Mouse (Mus musculus): ENCODE data around the gene Mettl27. TPM values are rescaled to one million over a fixed set of nuclear protein-coding genes. Genes with fewer than 3 reads are reported as not detected.
"Not testable (repeated sequence)": the region's sequence is repeated elsewhere in the genome, so short reads cannot be mapped to it uniquely, and the experiment has no call there.

The Mettl27 gene
- polyA plus RNA-seq, 1 experiment from 2014 or later, result 19.9 TPM

DNA sequence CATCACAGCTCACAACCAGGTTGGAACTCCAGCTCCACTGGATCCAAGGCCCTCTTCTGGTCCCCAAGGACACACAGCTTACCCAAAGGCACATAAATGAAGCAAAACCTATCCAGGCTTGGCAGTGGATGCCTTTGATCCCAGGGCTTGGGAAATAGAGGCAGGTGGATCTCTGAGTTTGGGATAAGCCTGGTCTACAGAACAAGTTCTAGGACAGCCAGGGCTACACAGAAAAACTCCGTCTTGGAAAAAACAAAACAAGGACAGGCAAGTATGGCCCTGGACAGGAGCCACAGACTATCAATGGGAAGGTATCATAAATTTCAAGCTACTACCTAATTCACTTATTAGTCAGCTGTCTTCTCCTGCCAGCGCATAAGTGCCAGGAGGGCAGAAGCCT lies 29.4 kb downstream of the Mettl27 start:
- Histone ChIP-seq H3K4me1 (peaks cover 15% of the 10 kb centered on the region), H3K4me3 (no peak overlapping the region), H3K9me3 (no peaks in the 10 kb centered on the region), H3K4me2 (replicated peaks) (no peak overlapping the region), H3K9ac (no peak overlapping the region), H3K27me3 (no peaks in the 10 kb centered on the region), H3K27ac (no peak overlapping the region), H3K36me3 (no peaks in the 10 kb centered on the region)
- WGBS, result 93% methylated on average over 2 of the region's 2 CpGs
- no peak for ATAC-seq (ENCODE audit: low FRiP score, low read depth)

DNA sequence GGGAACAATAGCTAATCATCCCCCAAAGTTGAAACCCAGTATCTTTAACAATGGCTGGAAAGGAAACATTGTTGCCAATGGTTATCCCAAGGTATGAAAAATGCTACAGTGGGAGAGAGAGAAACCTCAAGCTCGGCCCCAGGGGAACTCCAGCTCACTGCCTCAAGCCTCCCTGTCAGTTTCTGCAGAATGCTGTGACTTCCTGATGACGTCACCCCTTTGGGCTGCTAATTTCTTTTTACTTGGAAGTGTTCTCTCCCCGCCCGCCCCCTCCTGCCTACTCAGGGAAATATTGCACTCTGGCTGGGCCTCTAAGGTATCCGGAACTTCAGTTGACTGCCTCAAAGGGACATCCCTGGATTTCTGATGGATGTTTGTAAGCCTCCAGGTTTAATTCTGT lies 31.4 kb downstream of the Mettl27 start:
- Histone ChIP-seq H3K36me3 (no peaks in the 10 kb centered on the region), H3K4me2 (replicated peaks) (no peak overlapping the region), H3K9ac (no peak overlapping the region), H3K27ac (no peak overlapping the region), H3K27me3 (0 out of 2 replicates have a peak, but pooled peaks cover 3% of the 10 kb centered on the region), H3K9me3 (no peaks in the 10 kb centered on the region), H3K4me3 (no peak overlapping the region), H3K4me1 (peaks cover 15% of the 10 kb centered on the region)
- ATAC-seq (ENCODE audit: low FRiP score, low read depth), result no peak
- WGBS, result 19% methylated on average over 5 of the region's 5 CpGs

DNA sequence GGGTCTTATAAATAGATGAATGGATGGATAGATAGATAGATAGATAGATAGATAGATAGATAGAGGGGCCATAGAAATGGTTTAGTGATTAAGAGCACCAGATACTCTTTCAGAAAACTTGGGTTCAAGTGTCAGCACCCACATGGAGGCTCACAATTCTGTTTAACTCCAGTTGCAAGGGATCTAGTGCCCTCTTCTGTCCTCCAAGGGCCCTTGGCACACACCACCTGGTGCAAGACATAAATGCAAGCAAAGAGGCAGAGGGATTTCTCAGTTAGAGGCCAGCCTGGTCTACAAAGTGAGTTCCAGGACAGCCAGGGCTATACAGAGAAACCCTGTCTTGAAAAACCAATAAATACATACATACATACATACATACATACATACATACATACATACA lies 32.5 kb downstream of the Mettl27 start:
- not testable (repeated sequence) for ATAC-seq (ENCODE audit: low FRiP score, low read depth); H3K9me3 ChIP-seq; H3K4me2 ChIP-seq (replicated peaks)

DNA sequence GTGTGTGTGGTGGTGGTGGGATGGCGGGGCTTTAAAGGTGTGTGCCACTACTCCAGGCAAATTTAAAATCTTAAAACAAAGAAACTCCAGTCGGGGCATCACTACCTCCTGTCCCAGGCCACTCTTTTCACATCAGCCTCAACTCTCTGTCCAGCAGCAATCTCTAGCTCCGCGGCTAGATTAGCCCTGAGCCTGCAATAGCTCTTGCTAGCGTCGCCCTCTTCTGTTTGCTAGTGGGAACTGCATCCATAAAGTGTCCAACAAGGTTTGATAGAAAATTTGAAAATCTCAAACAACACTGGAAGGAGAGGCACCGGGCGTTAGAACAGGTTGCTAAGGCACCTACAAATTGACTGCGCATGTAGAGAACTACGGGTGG lies 33.3 kb downstream of the Mettl27 start:
- Histone ChIP-seq H3K4me3 (peak overlapping the region; percentile 33), H3K36me3 (no peaks in the 10 kb centered on the region), H3K27me3 (0 out of 2 replicates have a peak, but pooled peaks cover 3% of the 10 kb centered on the region), H3K4me2 (replicated peaks) (peak overlapping the region; percentile 64), H3K4me1 (peaks cover 15% of the 10 kb centered on the region), H3K27ac (no peak overlapping the region), H3K9me3 (no peaks in the 10 kb centered on the region), H3K9ac (peak overlapping the region; percentile 40; the same call in 1 of the 2 replicates)
- no peak for ATAC-seq (ENCODE audit: low FRiP score, low read depth)
- 5% methylated on average over 10 of the region's 10 CpGs for WGBS

More for the DNA sequence above, 32.5 kb downstream of the Mettl27 start:
- not testable (repeated sequence) for H3K4me3 ChIP-seq, H3K27ac ChIP-seq, H3K27me3 ChIP-seq, H3K36me3 ChIP-seq, H3K9ac ChIP-seq
- peaks cover 15% of the 10 kb centered on the region for H3K4me1 ChIP-seq

DNA sequence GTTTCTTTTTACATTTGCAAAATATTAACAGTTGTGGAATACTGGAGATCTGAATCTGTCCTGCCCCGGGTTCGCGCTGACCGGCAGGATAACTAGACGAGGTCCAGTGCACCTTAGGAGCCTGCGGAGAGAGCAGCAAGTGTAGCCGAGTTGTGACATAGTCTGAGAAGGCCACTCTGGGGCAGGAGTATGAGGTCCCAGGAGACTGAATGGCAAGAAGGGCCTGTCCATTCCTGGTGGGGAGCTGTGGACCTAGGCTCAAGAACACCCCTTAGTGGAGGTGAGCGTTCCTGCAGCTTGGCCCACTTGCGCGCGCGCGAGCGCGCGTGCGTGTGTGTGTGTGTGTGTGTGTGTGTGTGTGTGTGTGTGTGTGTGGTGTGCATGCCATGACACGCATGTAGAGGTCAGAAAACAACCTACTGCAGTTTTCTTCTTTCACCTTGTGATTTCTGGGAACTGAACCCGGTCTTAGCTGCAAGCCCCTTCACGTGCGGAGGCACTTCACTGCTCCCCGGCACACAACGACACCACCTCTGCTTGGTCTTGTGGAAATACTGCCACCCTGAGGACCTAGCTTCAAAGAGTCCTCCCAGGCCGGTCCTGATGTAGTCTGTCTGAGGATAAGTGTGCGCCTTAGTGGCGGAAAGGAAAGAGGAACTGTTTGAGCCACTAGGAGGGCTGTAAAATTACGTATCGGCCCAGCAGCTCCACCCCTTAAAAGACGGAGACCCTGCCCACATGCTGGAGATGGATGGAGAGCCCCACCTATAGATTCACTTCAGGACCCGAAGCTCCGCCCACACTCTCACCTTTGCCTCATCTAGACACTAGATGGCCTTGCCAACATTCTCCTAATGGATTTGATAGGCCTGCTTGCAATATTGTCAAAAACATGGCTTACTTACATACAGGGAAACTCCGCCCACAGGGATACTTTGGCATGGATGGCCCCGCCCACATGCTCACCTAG lies 34.0 kb downstream of the Mettl27 start:
- Histone ChIP-seq H3K9ac (peak overlapping the region; percentile 40; the same call in 1 of the 2 replicates), H3K4me3 (peak overlapping the region; percentile 33), H3K4me2 (replicated peaks) (peak overlapping the region; percentile 64), H3K27me3 (0 out of 2 replicates have a peak, but pooled peaks cover 3% of the 10 kb centered on the region), H3K4me1 (peaks cover 15% of the 10 kb centered on the region), H3K9me3 (no peaks in the 10 kb centered on the region), H3K36me3 (no peaks in the 10 kb centered on the region), H3K27ac (no peak overlapping the region)
- ATAC-seq (ENCODE audit: low FRiP score, low read depth), result peak; percentile 68; the same call in 1 of the 2 replicates
- 4% methylated on average over 32 of the region's 33 CpGs for WGBS

DNA sequence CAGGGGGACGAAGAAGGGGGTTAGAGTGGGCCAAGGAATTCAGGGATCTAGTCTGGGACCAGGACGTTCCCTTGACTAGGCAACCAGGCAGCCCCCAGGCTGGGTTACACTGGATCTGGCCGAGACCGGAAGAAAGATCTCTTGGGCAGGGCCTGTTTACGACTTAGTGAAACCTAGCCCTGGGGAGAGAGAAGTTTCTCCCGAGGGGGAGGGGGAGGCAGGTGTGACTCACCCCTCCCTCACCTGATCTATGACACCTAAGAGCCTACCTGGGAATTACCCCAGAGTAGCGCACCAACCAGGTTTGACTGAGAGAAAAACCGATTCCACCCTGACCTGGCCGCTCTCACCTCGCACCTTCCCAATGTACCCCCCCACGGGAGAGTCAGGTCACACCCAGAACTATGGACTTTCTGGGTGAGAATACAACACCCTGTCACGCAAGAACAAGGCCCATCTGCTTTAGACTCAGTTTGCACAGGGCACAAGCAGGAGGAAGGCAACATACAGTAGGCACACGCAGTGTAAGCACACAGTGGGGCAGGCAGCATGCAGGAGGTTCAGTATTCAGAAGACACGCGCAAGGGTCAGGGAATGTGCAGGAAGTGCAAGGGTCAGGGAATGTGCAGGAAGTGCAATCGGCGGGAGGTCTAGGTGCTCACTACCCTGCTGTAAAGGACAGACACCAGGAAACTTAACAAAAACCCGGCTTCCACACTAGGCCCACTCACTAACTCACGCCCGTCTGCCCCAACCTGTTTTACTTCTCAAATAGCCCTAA lies 35.2 kb downstream of the Mettl27 start:
- Histone ChIP-seq H3K9me3 (no peaks in the 10 kb centered on the region), H3K36me3 (no peaks in the 10 kb centered on the region), H3K9ac (no peak overlapping the region), H3K27ac (no peak overlapping the region), H3K4me2 (replicated peaks) (no peak overlapping the region), H3K4me1 (peaks cover 15% of the 10 kb centered on the region), H3K27me3 (0 out of 2 replicates have a peak, but pooled peaks cover 3% of the 10 kb centered on the region), H3K4me3 (no peak overlapping the region)
- no peak for ATAC-seq (ENCODE audit: low FRiP score, low read depth)
- WGBS, result 55% methylated on average over 20 of the region's 20 CpGs

DNA sequence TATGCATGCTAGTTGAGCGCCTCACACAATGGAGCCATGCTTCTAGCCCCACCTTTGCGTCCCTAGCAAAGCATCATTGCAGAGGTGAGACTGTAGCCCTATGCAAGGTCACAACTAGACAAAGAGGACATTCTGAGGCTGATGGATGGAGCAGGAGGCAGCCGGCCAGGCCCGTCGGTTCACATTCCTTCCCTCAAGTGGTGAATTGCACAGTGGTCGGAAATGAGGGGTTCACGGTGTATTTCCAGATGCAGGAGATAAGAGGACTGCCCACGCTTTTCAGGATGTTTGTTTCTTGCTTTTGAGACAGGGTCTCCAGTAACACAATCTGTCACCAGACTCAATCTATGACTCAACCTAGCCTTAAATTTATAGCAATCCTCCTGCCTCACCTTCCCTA lies 38.5 kb downstream of the Mettl27 start:
- no peak overlapping the region for H3K4me3 ChIP-seq
- no peak overlapping the region for H3K27ac ChIP-seq
- H3K27me3 ChIP-seq, result 0 out of 2 replicates have a peak, but pooled peaks cover 3% of the 10 kb centered on the region
- ATAC-seq (ENCODE audit: low FRiP score, low read depth), result no peak
- no peaks in the 10 kb centered on the region for H3K9me3 ChIP-seq
- no peaks in the 10 kb centered on the region for H3K36me3 ChIP-seq
- peaks cover 9% of the 10 kb centered on the region for H3K4me1 ChIP-seq
- WGBS, result 67% methylated on average over 8 of the region's 8 CpGs
- no peak overlapping the region for H3K4me2 ChIP-seq (replicated peaks)
- no peak overlapping the region for H3K9ac ChIP-seq

DNA sequence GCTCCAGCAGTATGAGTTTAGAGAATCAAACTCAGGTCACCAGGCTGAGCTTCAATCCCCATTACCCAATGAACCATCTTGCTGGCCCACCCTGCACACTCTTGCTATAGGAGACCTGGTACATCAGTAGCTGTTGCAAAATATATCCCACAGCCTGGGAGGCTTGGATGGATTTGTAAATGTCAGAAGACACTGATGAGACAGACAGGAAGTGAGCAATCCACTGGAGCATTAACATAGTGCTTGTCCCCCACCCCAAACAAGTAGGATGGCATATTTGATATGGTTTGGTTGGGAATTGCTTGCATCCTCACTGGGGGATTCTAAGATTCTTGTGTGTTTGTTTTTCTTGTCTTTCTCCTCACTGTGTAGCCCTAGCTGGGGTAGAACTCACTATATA lies 40.9 kb downstream of the Mettl27 start:
- no peaks in the 10 kb centered on the region for H3K27me3 ChIP-seq
- no peaks in the 10 kb centered on the region for H3K36me3 ChIP-seq
- no peak overlapping the region for H3K9ac ChIP-seq
- ATAC-seq (ENCODE audit: low FRiP score, low read depth), result no peak
- H3K27ac ChIP-seq, result no peak overlapping the region
- H3K4me1 ChIP-seq, result no peaks in the 10 kb centered on the region
- H3K9me3 ChIP-seq, result no peaks in the 10 kb centered on the region
- H3K4me2 ChIP-seq (replicated peaks), result no peak overlapping the region
- H3K4me3 ChIP-seq, result no peak overlapping the region

DNA sequence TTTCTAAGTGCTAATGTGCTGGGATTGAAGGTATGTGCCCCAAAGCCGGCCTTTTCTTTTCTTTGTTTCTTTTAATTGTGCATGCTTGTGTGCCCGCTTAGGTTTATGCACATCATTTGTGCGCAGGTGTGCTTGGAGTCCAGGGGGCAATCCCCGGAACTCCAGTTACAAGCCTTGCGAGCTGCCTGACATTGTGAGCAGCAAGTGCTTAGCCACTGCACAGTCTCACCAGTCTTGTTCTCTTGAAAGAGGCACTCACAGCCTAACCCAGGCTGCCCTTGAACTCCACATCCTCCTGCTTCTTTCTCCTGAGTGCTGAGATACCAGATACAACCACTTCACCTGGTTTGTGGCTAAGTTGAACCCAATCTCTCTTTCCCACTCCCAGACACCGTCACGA lies 41.4 kb downstream of the Mettl27 start:
- Histone ChIP-seq H3K9me3 (no peaks in the 10 kb centered on the region), H3K27me3 (no peaks in the 10 kb centered on the region), H3K36me3 (no peaks in the 10 kb centered on the region), H3K27ac (no peak overlapping the region), H3K4me2 (replicated peaks) (no peak overlapping the region), H3K4me3 (no peak overlapping the region), H3K4me1 (no peaks in the 10 kb centered on the region), H3K9ac (no peak overlapping the region)
- WGBS, result 89% methylated on average over 7 of the region's 7 CpGs
- no peak for ATAC-seq (ENCODE audit: low FRiP score, low read depth)

DNA sequence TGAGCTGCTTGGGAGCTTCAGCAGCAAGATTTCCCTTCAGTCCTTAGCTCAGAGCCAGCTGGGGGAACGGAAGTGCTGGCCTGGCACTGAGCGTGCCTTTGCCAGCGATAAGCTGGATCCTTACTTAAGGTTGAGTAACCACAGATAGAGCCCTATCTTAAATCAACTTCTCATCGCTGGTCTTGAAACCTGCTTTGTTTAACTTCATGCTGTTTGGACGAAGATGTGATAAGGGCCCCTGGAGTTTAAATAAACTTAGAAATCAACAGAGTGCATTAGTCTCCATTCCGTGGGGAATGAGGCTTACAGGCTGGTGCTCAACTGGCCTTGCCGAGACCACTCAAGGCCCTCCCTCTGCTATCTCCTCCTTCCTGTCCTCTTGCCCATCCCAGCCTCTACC lies 42.1 kb downstream of the Mettl27 start:
- Histone ChIP-seq H3K27ac (no peak overlapping the region), H3K4me2 (replicated peaks) (no peak overlapping the region), H3K4me3 (no peak overlapping the region), H3K36me3 (no peaks in the 10 kb centered on the region), H3K9me3 (no peaks in the 10 kb centered on the region), H3K9ac (no peak overlapping the region), H3K4me1 (no peaks in the 10 kb centered on the region), H3K27me3 (no peaks in the 10 kb centered on the region)
- 76% methylated on average over 7 of the region's 7 CpGs for WGBS
- ATAC-seq (ENCODE audit: low FRiP score, low read depth), result no peak

DNA sequence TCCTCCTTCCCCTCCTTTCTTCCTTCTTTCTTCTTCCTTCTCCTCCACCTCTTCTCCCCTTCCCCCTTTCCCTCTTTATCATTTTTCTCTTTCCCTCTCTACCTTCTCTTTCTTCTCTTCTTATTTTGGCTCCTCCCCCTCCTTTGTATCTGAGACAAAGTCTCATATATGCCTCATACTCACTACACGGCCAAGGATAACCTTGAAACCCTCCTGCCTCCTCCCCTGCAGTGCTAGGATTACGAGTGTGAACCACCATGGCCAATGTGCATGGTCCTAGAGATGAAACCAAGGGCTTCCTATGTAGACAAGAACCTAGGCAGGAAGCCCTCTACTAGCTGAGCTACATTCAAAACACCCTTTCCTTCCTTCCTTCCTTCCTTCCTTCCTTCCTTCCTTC lies 42.8 kb downstream of the Mettl27 start:
- no peak overlapping the region for H3K4me3 ChIP-seq
- no peaks in the 10 kb centered on the region for H3K9me3 ChIP-seq
- no peaks in the 10 kb centered on the region for H3K36me3 ChIP-seq
- H3K27me3 ChIP-seq, result no peaks in the 10 kb centered on the region
- H3K9ac ChIP-seq, result no peak overlapping the region
- ATAC-seq (ENCODE audit: low FRiP score, low read depth), result no peak
- 58% methylated on average over 2 of the region's 2 CpGs for WGBS
- no peak overlapping the region for H3K4me2 ChIP-seq (replicated peaks)
- H3K27ac ChIP-seq, result no peak overlapping the region
- no peaks in the 10 kb centered on the region for H3K4me1 ChIP-seq

DNA sequence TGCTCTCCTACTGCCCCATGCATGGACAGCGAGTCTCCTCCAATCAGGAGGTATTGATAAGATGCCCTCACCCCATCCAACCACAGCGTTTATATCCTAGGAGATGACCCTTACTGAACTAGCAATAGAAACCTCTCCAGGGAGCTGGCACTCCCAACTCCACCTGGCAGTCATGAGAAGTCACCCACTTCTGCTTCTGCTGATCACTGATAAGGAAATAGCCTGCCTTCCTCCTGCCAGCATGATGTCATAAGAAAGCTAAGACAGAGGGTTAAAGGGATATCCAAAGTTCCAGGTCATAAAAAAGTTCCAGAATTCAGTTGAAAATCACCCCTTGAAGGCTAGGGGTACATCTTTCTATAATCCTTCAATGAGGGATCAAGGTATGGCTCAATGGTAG lies 44.0 kb downstream of the Mettl27 start:
- Histone ChIP-seq H3K9ac (no peak overlapping the region), H3K27ac (no peak overlapping the region), H3K36me3 (no peaks in the 10 kb centered on the region), H3K4me1 (no peaks in the 10 kb centered on the region), H3K4me2 (replicated peaks) (no peak overlapping the region), H3K4me3 (no peak overlapping the region), H3K9me3 (no peaks in the 10 kb centered on the region), H3K27me3 (no peaks in the 10 kb centered on the region)
- ATAC-seq (ENCODE audit: low FRiP score, low read depth), result no peak
- 85% methylated on average over 2 of the region's 2 CpGs for WGBS

Measured in limb, embryonic 13.5 days (tissue).